ENCODE assay signal across 8 mouse cellular contexts in genomic region chr5:103754330-103755134, GRCm38 (mm10).
DNase-seq lines count a peak whose midpoint lies in the region; ATAC-seq and TF ChIP-seq lines count a peak whose summit lies in the region.

No protein-coding gene starts in this region.

- no peaks in the 10 kb centered on the region for H3K27me3 ChIP-seq in intestine, postnatal 0 days (replicated peaks; ENCODE audit: control insufficient read depth, insufficient read depth, low read length)
- H3K27me3 ChIP-seq in neural tube, embryonic 12.5 days (replicated peaks): peaks cover 2% of the 10 kb centered on the region; the same call in 1 of the 2 replicates

- H3K27ac ChIP-seq in intestine, postnatal 0 days (ENCODE audit: low read depth, low read length): peak overlapping the region; percentile 98
- peak overlapping the region; percentile 76 for H3K27ac ChIP-seq in neural tube, embryonic 12.5 days

- no peaks in the 10 kb centered on the region; the same call in 1 of the 2 replicates for H3K36me3 ChIP-seq in intestine, postnatal 0 days (ENCODE audit: control insufficient read depth, insufficient read depth)
- no peaks in the 10 kb centered on the region for H3K36me3 ChIP-seq in neural tube, embryonic 12.5 days

- no peak for TF ChIP-seq CTCF in intestine, postnatal 0 days (IDR thresholded peaks at IDR 0.05; ENCODE audit: low read depth)

- peak overlapping the region; percentile 82 for H3K4me3 ChIP-seq in intestine, postnatal 0 days (ENCODE audit: low read depth, low read length)
- peak overlapping the region; percentile 78 for H3K4me3 ChIP-seq in neural tube, embryonic 12.5 days

- 3% methylated on average over 40 of the region's 42 CpGs for WGBS in intestine, postnatal 0 days
- 4% methylated on average over 38 of the region's 42 CpGs for WGBS in neural tube, embryonic 12.5 days

- H3K4me1 ChIP-seq in intestine, postnatal 0 days (replicated peaks; ENCODE audit: control insufficient read depth, insufficient read depth, low read length): peaks cover 5% of the 10 kb centered on the region
- H3K4me1 ChIP-seq in neural tube, embryonic 12.5 days: 0 out of 2 replicates have a peak, but pooled peaks cover 4% of the 10 kb centered on the region

- ATAC-seq in granulocyte monocyte progenitor cell, adult 5-6 weeks (replicated peaks; ENCODE audit: poor library complexity, severe bottlenecking): peak; percentile 6; the same call in 1 of the 2 replicates
- peak; percentile 53 for ATAC-seq in intestine, postnatal 0 days
- no peak for ATAC-seq in neural tube, embryonic 12.5 days (ENCODE audit: low FRiP score, low read depth)

- H3K4me2 ChIP-seq in intestine, postnatal 0 days (replicated peaks; ENCODE audit: low read depth): peak overlapping the region; percentile 84
- peak overlapping the region; percentile 80 for H3K4me2 ChIP-seq in neural tube, embryonic 12.5 days (replicated peaks)

- peak overlapping the region; percentile 91 for H3K9ac ChIP-seq in intestine, postnatal 0 days (ENCODE audit: low read depth, low read length)
- peak overlapping the region; percentile 87 for H3K9ac ChIP-seq in neural tube, embryonic 12.5 days

- no peaks in the 10 kb centered on the region for H3K9me3 ChIP-seq in intestine, postnatal 0 days (ENCODE audit: control insufficient read depth)
- H3K9me3 ChIP-seq in neural tube, embryonic 12.5 days: no peaks in the 10 kb centered on the region

- peak; percentile 38 for DNase-seq in ovary, postnatal 10 days (ENCODE audit: low spot score)
- DNase-seq in ovary, adult 18-20 months (ENCODE audit: low spot score): no peak
- peak; percentile 18 to 26 for DNase-seq in cerebellum, postnatal 36 days
- DNase-seq in lung, adult 18-20 months: peak; percentile 61 to 63
- peak; percentile 75 for DNase-seq in yolk sac, embryonic 10.5 days (ENCODE audit: low spot score)
